Mouse (Mus musculus): Measurements from ENCODE around the gene Fgf22.
"Not testable (repeated sequence)": the region's sequence is repeated elsewhere in the genome, so short reads cannot be mapped to it uniquely, and the experiment has no call there.

The Fgf22 gene

GRCm38 (mm10) chr10:79733847-79734246, 21.0 kb upstream of the Fgf22 start:
- no peak for DNase-seq (ENCODE audit: low spot score)

- DNase-seq (ENCODE audit: low spot score), result no peak
These were observed 19.5 kb upstream of the Fgf22 start for GRCm38 (mm10) chr10:79735361-79735760.

- DNase-seq (ENCODE audit: low spot score), result no peak
These were observed 18.2 kb upstream of the Fgf22 start for GRCm38 (mm10) chr10:79736706-79737105.

GRCm38 (mm10) chr10:79738259-79738658, 16.6 kb upstream of the Fgf22 start:
- DNase-seq (ENCODE audit: low spot score), result no peak

GRCm38 (mm10) chr10:79739234-79739633, 15.6 kb upstream of the Fgf22 start:
- no peak for DNase-seq (ENCODE audit: low spot score)

GRCm38 (mm10) chr10:79740863-79741262, 14.0 kb upstream of the Fgf22 start:
- DNase-seq (ENCODE audit: low spot score), result no peak

- no peak for DNase-seq (ENCODE audit: low spot score)
These were observed 11.7 kb upstream of the Fgf22 start for GRCm38 (mm10) chr10:79743161-79743560.

GRCm38 (mm10) chr10:79743650-79744365, 11.1 kb upstream of the Fgf22 start:
- DNase-seq (ENCODE audit: low spot score), result no peak

GRCm38 (mm10) chr10:79745411-79745810, 9.5 kb upstream of the Fgf22 start:
- no peak for DNase-seq (ENCODE audit: low spot score)

GRCm38 (mm10) chr10:79745898-79746773, 8.7 kb upstream of the Fgf22 start, which contains the start of gene Polrmt:
Gene Polrmt (minus strand): TSS chr10:79746581.
- peak; percentile 98 for DNase-seq (ENCODE audit: low spot score)

GRCm38 (mm10) chr10:79746774-79747151, 8.1 kb upstream of the Fgf22 start:
- DNase-seq (ENCODE audit: low spot score), result no peak

GRCm38 (mm10) chr10:79748496-79748895, 6.4 kb upstream of the Fgf22 start:
- no peak for DNase-seq (ENCODE audit: low spot score)

GRCm38 (mm10) chr10:79755854-79756253, 978 bp downstream of the Fgf22 start:
- no peak for DNase-seq (ENCODE audit: low spot score)

- no peak for DNase-seq (ENCODE audit: low spot score)
These were observed 1.8 kb downstream of the Fgf22 start for GRCm38 (mm10) chr10:79756660-79757059.

- DNase-seq (ENCODE audit: low spot score), result not testable (repeated sequence)
These were observed 4.8 kb downstream of the Fgf22 start for GRCm38 (mm10) chr10:79759675-79760074.

GRCm38 (mm10) chr10:79760603-79761143, 5.8 kb downstream of the Fgf22 start:
- DNase-seq (ENCODE audit: low spot score), result no peak

- DNase-seq (ENCODE audit: low spot score), result no peak
These were observed 8.0 kb downstream of the Fgf22 start for GRCm38 (mm10) chr10:79762875-79763274.

GRCm38 (mm10) chr10:79764234-79764633, 9.4 kb downstream of the Fgf22 start:
- DNase-seq (ENCODE audit: low spot score), result no peak

GRCm38 (mm10) chr10:79765228-79765745, 10.4 kb downstream of the Fgf22 start:
- no peak for DNase-seq (ENCODE audit: low spot score)

GRCm38 (mm10) chr10:79766001-79766507, 11.2 kb downstream of the Fgf22 start:
- DNase-seq (ENCODE audit: low spot score), result no peak

GRCm38 (mm10) chr10:79766508-79767325, 11.8 kb downstream of the Fgf22 start, which contains the start of gene Rnf126:
Gene Rnf126 (minus strand): TSS chr10:79766952.
- DNase-seq (ENCODE audit: low spot score), result peak; percentile 100

Data from testis, postnatal 14 days (tissue).